Mouse (Mus musculus) limb, embryonic 11.5 days (tissue): ENCODE measurements around the gene Lpp. TPM values are rescaled to one million over a fixed set of nuclear protein-coding genes. Genes with fewer than 3 reads are reported as not detected.

Experiments used
- ATAC-seq: fragments of 200-750 bp; cut with Nextera tagmentation; 2 replicates; pipeline ENCODE4 v1.8.0; 2017; ENCODE audit warnings: low read depth; ENCODE audit not compliant: insufficient number of reproducible peaks, low FRiP score, low TSS enrichment
- DNase-seq: peaks from one replicate; pipeline ENCODE4 v3.0.0-alpha.2; 2015; ENCODE audit warnings: low spot score
- H3K27ac ChIP-seq: fragments of 300-500 bp; sonication (generic); replicated peaks from 2 replicates; pipeline ENCODE4 v1.5.1; 2014; ENCODE audit warnings: low read depth, mild to moderate bottlenecking, low read length
- H3K27me3 ChIP-seq: fragments of 300-500 bp; sonication (generic); 2 replicates; pipeline ENCODE4 v1.6.1; 2014; ENCODE audit warnings: mild to moderate bottlenecking, low read length, mixed read lengths; ENCODE audit not compliant: control insufficient read depth, insufficient read depth
- H3K36me3 ChIP-seq: fragments of 300-500 bp; sonication (generic); 2 replicates; pipeline ENCODE4 v1.6.1; 2014; ENCODE audit warnings: mild to moderate bottlenecking, low read length, moderate library complexity, mixed read lengths; ENCODE audit not compliant: control insufficient read depth, insufficient read depth
- H3K4me1 ChIP-seq: fragments of 300-500 bp; sonication (generic); 2 replicates; pipeline ENCODE4 v1.6.1; 2014; ENCODE audit warnings: low read length, mixed read lengths; ENCODE audit not compliant: control insufficient read depth, insufficient read depth
- H3K4me2 ChIP-seq: fragments of 300-500 bp; sonication (generic); 2 replicates; pipeline ENCODE4 v1.6.1; 2014; ENCODE audit warnings: low read depth, mild to moderate bottlenecking, moderate library complexity; ENCODE audit not compliant: severe bottlenecking
- H3K4me3 ChIP-seq: fragments of 300-500 bp; sonication (generic); 2 replicates; pipeline ENCODE4 v1.5.1; 2014; ENCODE audit warnings: low read depth, low read length
- H3K9ac ChIP-seq: fragments of 300-500 bp; sonication (generic); 2 replicates; pipeline ENCODE4 v1.6.1; 2014; ENCODE audit warnings: mild to moderate bottlenecking, low read length
- H3K9me3 ChIP-seq: fragments of 300-500 bp; sonication (generic); 2 replicates; pipeline ENCODE4 v1.6.1; 2016; ENCODE audit warnings: low read length; ENCODE audit not compliant: control insufficient read depth
- WGBS: fragments of 180-500 bp; shearing (Covaris S2); extraction: QIAGEN DNeasy Blood & Tissue Kit; methylation state at CpG from one replicate; pipeline ENCODE4 v1.1.7; 2014; 5-methylcytosine and 5-hydroxymethylcytosine counted together
- polyA plus RNA-seq: library from polyadenylated mRNA; unstranded; fragments of >200 nt; fragmentation: Nextera tagmentation; extraction: Ambion mirVana; gene quantifications from 2 replicates; pipeline ENCODE4 v1.2.1, GENCODE M21; 2014

Lpp gene
- polyA plus RNA-seq, 1 experiment from 2014 or later: 38.2 TPM

- Histone ChIP-seq H3K4me1 (no peaks in the 10 kb centered on the region), H3K9ac (no peak overlapping the region), H3K27ac (no peak overlapping the region), H3K4me3 (no peak overlapping the region), H3K4me2 (no peak overlapping the region), H3K36me3 (no peaks in the 10 kb centered on the region), H3K9me3 (no peaks in the 10 kb centered on the region), H3K27me3 (no peaks in the 10 kb centered on the region)
- DNase-seq (no peak), ATAC-seq (no peak)
- WGBS: 97% methylated on average over 1 of the region's 1 CpGs
Measured at GRCm38 (mm10) chr16:24958661-24959060, 565.4 kb downstream of the Lpp start.

- Histone ChIP-seq H3K4me1 (no peaks in the 10 kb centered on the region), H3K27ac (no peak overlapping the region), H3K9ac (no peak overlapping the region), H3K27me3 (no peaks in the 10 kb centered on the region), H3K4me3 (no peak overlapping the region), H3K36me3 (no peaks in the 10 kb centered on the region), H3K4me2 (no peak overlapping the region), H3K9me3 (no peaks in the 10 kb centered on the region)
- WGBS: 73% methylated on average over 10 of the region's 10 CpGs
- ATAC-seq (no peak), DNase-seq (no peak)
Measured at GRCm38 (mm10) chr16:24960901-24961806, 567.8 kb downstream of the Lpp start.

- DNase-seq (no peak), ATAC-seq (no peak)
- H3K36me3 ChIP-seq: no peaks in the 10 kb centered on the region
- H3K9me3 ChIP-seq: no peaks in the 10 kb centered on the region
- no peak overlapping the region for H3K9ac ChIP-seq
- no peaks in the 10 kb centered on the region for H3K4me1 ChIP-seq
- WGBS: 93% methylated on average over 1 of the region's 1 CpGs
- H3K27ac ChIP-seq: no peak overlapping the region
- no peaks in the 10 kb centered on the region for H3K27me3 ChIP-seq
- no peak overlapping the region for H3K4me2 ChIP-seq
- H3K4me3 ChIP-seq: no peak overlapping the region
Measured at GRCm38 (mm10) chr16:24964311-24964710, 571.0 kb downstream of the Lpp start.

- Histone ChIP-seq H3K4me2 (no peak overlapping the region), H3K36me3 (no peaks in the 10 kb centered on the region), H3K4me1 (no peaks in the 10 kb centered on the region), H3K4me3 (no peak overlapping the region), H3K9ac (no peak overlapping the region), H3K27ac (no peak overlapping the region), H3K27me3 (no peaks in the 10 kb centered on the region), H3K9me3 (no peaks in the 10 kb centered on the region)
- 84% methylated on average over 4 of the region's 4 CpGs for WGBS
- DNase-seq (no peak), ATAC-seq (no peak)
Measured at GRCm38 (mm10) chr16:24965091-24965490, 571.8 kb downstream of the Lpp start.

- no peak overlapping the region for H3K27ac ChIP-seq
- H3K9ac ChIP-seq: no peak overlapping the region
- no peaks in the 10 kb centered on the region for H3K9me3 ChIP-seq
- H3K4me2 ChIP-seq: no peak overlapping the region
- H3K4me1 ChIP-seq: no peaks in the 10 kb centered on the region
- H3K36me3 ChIP-seq: no peaks in the 10 kb centered on the region
- no peak overlapping the region for H3K4me3 ChIP-seq
- WGBS: 95% methylated on average over 9 of the region's 9 CpGs
- no peak for DNase-seq
- no peaks in the 10 kb centered on the region for H3K27me3 ChIP-seq
- no peak for ATAC-seq
Measured at GRCm38 (mm10) chr16:24966460-24966859, 573.2 kb downstream of the Lpp start.

GRCm38 (mm10) chr16:24973009-24973631 is 579.8 kb downstream of the Lpp start:
- no peaks in the 10 kb centered on the region for H3K27me3 ChIP-seq
- H3K4me1 ChIP-seq: no peaks in the 10 kb centered on the region
- H3K9me3 ChIP-seq: no peaks in the 10 kb centered on the region
- no peak overlapping the region for H3K4me2 ChIP-seq
- no peak overlapping the region for H3K9ac ChIP-seq
- no peak overlapping the region for H3K4me3 ChIP-seq
- H3K27ac ChIP-seq: no peak overlapping the region
- 87% methylated on average over 5 of the region's 5 CpGs for WGBS
- DNase-seq: no peak
- ATAC-seq: no peak
- no peaks in the 10 kb centered on the region for H3K36me3 ChIP-seq

- H3K4me2 ChIP-seq: no peak overlapping the region
- no peak overlapping the region for H3K27ac ChIP-seq
- ATAC-seq (no peak), DNase-seq (peak; percentile 34)
- no peaks in the 10 kb centered on the region; the same call in 1 of the 2 replicates for H3K36me3 ChIP-seq
- no peak overlapping the region for H3K4me3 ChIP-seq
- no peaks in the 10 kb centered on the region for H3K9me3 ChIP-seq
- H3K9ac ChIP-seq: no peak overlapping the region
- H3K27me3 ChIP-seq: no peaks in the 10 kb centered on the region
- 95% methylated on average over 1 of the region's 1 CpGs for WGBS
- H3K4me1 ChIP-seq: no peaks in the 10 kb centered on the region
Measured at GRCm38 (mm10) chr16:24977771-24978170, 584.5 kb downstream of the Lpp start.

GRCm38 (mm10) chr16:24978226-24978625 is 584.9 kb downstream of the Lpp start:
- ATAC-seq: no peak
- Histone ChIP-seq H3K4me1 (no peaks in the 10 kb centered on the region), H3K27me3 (no peaks in the 10 kb centered on the region), H3K4me2 (no peak overlapping the region), H3K4me3 (no peak overlapping the region), H3K9me3 (no peaks in the 10 kb centered on the region), H3K36me3 (no peaks in the 10 kb centered on the region; the same call in 1 of the 2 replicates), H3K9ac (no peak overlapping the region), H3K27ac (no peak overlapping the region)
- no peak for DNase-seq
- WGBS: 58% methylated on average over 1 of the region's 1 CpGs
